Mouse (Mus musculus) kidney, embryonic 16.5 days (tissue): ENCODE results near the gene Kif5c. TPM values are rescaled to one million over a fixed set of nuclear protein-coding genes. Genes with fewer than 3 reads are reported as not detected.

Experiments
- ATAC-seq: fragments of 200-750 bp; cut with Nextera tagmentation; 2 replicates; pipeline ENCODE4 v1.8.0; 2017; ENCODE audit warnings: moderate TSS enrichment; ENCODE audit not compliant: low FRiP score, low TSS enrichment
- H3K27ac ChIP-seq: fragments of 300-500 bp; sonication (generic); 2 replicates; pipeline ENCODE4 v1.5.1; 2014; ENCODE audit warnings: low read length
- H3K27me3 ChIP-seq: fragments of 300-500 bp; sonication (generic); 2 replicates; pipeline ENCODE4 v1.6.1; 2014; ENCODE audit warnings: low read length, control low read depth, mixed read lengths; ENCODE audit not compliant: insufficient read depth
- H3K36me3 ChIP-seq: fragments of 300-500 bp; sonication (generic); 2 replicates; pipeline ENCODE4 v1.6.1; 2014; ENCODE audit warnings: low read length, control low read depth, mixed read lengths; ENCODE audit not compliant: insufficient read depth
- H3K4me1 ChIP-seq: fragments of 300-500 bp; sonication (generic); 2 replicates; pipeline ENCODE4 v1.6.1; 2014; ENCODE audit warnings: low read length, control low read depth, mixed read lengths; ENCODE audit not compliant: insufficient read depth
- H3K4me2 ChIP-seq: fragments of 300-500 bp; sonication (generic); replicated peaks from 2 replicates; pipeline ENCODE4 v1.6.1; 2014; ENCODE audit warnings: low read depth, low read length
- H3K4me3 ChIP-seq: fragments of 300-500 bp; sonication (generic); 2 replicates; pipeline ENCODE4 v1.5.1; 2014; ENCODE audit warnings: mild to moderate bottlenecking, low read length
- H3K9ac ChIP-seq: fragments of 300-500 bp; sonication (generic); replicated peaks from 2 replicates; pipeline ENCODE4 v1.6.1; 2014; ENCODE audit warnings: low read length
- H3K9me3 ChIP-seq: fragments of 300-500 bp; sonication (generic); 2 replicates; pipeline ENCODE4 v1.6.1; 2016; ENCODE audit warnings: low read length, control low read depth
- WGBS: fragments of 180-500 bp; shearing (Covaris S2); extraction: QIAGEN DNeasy Blood & Tissue Kit; methylation state at CpG from one replicate; pipeline ENCODE4 v1.1.7; 2014; 5-methylcytosine and 5-hydroxymethylcytosine counted together
- polyA plus RNA-seq: library from polyadenylated mRNA; unstranded; fragments of >200 nt; fragmentation: Nextera tagmentation; extraction: Ambion mirVana; gene quantifications from 2 replicates; pipeline ENCODE4 v1.2.1, GENCODE M21; 2015

Gene Kif5c
- 5.0 and 5.4 TPM in 2 replicates for polyA plus RNA-seq

GRCm38 (mm10) chr2:49618829-49619718 is at the start of gene Kif5c:
TSS of gene Kif5c (plus strand) at chr2:49619298.
- Histone ChIP-seq H3K9me3 (no peaks in the 10 kb centered on the region), H3K9ac (peak within 1 kb of the TSS; percentile 57), H3K27ac (no peak within 1 kb of the TSS), H3K27me3 (peaks cover 7% of the 10 kb centered on the region; the same call in 1 of the 2 replicates), H3K4me3 (peak within 1 kb of the TSS; percentile 79), H3K36me3 (no peaks in the 10 kb centered on the region; the same call in 1 of the 2 replicates), H3K4me2 (peak within 1 kb of the TSS; percentile 98), H3K4me1 (peaks cover 14% of the 10 kb centered on the region)
- ATAC-seq, result peak; percentile 99
- WGBS, result 5% methylated on average over 43 of the region's 54 CpGs

- Histone ChIP-seq H3K9ac (no peak overlapping the region), H3K4me3 (no peak overlapping the region), H3K27me3 (no peaks in the 10 kb centered on the region), H3K4me2 (peak overlapping the region; percentile 38), H3K4me1 (peaks cover 24% of the 10 kb centered on the region), H3K9me3 (no peaks in the 10 kb centered on the region), H3K36me3 (no peaks in the 10 kb centered on the region), H3K27ac (no peak overlapping the region)
- 68% methylated on average over 16 of the region's 16 CpGs for WGBS
- peak; percentile 21 for ATAC-seq
Observed at GRCm38 (mm10) chr2:49569862-49570777, 49.0 kb upstream of the Kif5c start.

- ATAC-seq, result peak; percentile 49
- no peaks in the 10 kb centered on the region for H3K27me3 ChIP-seq
- H3K4me2 ChIP-seq, result peak overlapping the region; percentile 38
- no peak overlapping the region for H3K9ac ChIP-seq
- H3K4me3 ChIP-seq, result no peak overlapping the region
- H3K4me1 ChIP-seq, result peaks cover 24% of the 10 kb centered on the region
- 41% methylated on average over 6 of the region's 6 CpGs for WGBS
- no peaks in the 10 kb centered on the region for H3K9me3 ChIP-seq
- H3K36me3 ChIP-seq, result no peaks in the 10 kb centered on the region
- no peak overlapping the region for H3K27ac ChIP-seq
Observed at GRCm38 (mm10) chr2:49570778-49571101, 48.4 kb upstream of the Kif5c start.

DNA sequence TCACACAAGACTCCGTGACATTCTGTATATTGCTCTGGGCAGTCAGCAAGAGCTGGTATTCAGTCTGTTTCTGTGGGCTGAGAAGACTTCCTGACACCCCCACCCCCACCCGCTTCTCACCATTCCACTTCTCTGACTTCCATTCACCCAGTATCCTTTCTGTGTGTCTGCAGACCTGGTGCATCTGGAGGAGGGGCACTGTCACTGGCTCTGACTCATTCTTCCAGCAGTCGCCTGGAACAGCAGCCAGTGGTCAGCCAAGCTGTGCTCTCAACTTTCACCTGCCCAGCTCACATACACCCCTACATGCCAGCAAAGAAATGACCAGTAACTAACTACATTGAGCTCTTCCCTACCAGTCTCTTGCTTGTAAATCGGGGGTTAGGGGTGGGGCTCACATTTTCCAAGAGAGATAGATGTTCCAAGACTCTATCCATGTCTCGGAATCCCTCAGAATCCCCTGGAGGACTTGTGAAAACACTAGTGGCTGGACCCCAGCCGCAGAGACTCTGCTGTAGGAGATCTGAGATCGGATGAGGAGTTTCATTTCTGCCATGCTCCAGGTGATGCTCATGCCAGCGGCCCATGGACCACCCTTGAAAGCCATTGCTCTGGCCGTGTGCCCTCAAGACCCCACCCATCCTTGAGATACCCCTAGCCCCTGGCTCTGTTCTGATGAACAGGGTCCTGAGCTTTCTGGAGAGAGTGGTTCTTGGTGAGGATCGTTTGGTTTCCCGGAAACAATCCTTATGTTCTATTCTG is 47.8 kb upstream of the Kif5c start:
- no peaks in the 10 kb centered on the region for H3K36me3 ChIP-seq
- WGBS, result 46% methylated on average over 11 of the region's 11 CpGs
- peak overlapping the region; percentile 38 for H3K4me2 ChIP-seq
- no peaks in the 10 kb centered on the region for H3K9me3 ChIP-seq
- peak; percentile 89 for ATAC-seq
- H3K27ac ChIP-seq, result no peak overlapping the region
- H3K27me3 ChIP-seq, result no peaks in the 10 kb centered on the region
- H3K4me1 ChIP-seq, result peaks cover 24% of the 10 kb centered on the region
- no peak overlapping the region for H3K9ac ChIP-seq
- 0 out of 2 replicates have a peak overlapping the region, but pooled peaks have one; percentile 7 for H3K4me3 ChIP-seq

DNA sequence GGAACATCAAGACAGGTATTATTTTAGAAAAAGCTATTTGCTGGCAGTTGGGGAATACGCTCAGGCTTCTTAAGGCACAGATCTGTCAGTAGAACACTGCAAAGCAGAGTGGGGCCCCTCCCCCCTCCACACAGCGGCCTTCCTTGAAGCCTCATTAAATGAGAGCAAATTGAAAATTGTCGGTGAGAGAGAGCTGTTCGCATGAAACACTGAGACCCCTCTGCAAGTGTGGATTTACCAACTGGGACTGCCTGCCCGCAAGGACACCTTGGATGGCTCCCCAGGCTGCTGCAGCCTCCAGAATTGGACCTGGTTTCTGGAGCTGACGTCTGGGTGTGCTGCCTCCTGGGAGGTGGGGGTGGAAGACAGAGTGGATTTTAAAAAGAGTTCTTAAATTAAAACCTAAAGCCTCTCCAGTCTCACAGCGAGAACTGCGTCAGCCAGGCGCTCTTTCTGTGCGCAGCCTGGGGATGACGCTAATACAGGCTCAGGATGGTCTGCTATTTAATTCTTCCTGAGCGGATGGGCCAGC is 46.9 kb upstream of the Kif5c start:
- ATAC-seq, result peak; percentile 50
- H3K27me3 ChIP-seq, result no peaks in the 10 kb centered on the region
- no peak overlapping the region for H3K9ac ChIP-seq
- H3K9me3 ChIP-seq, result no peaks in the 10 kb centered on the region
- H3K4me3 ChIP-seq, result no peak overlapping the region; the same call in 1 of the 2 replicates
- 43% methylated on average over 12 of the region's 12 CpGs for WGBS
- no peak overlapping the region for H3K27ac ChIP-seq
- no peaks in the 10 kb centered on the region for H3K36me3 ChIP-seq
- H3K4me1 ChIP-seq, result peaks cover 24% of the 10 kb centered on the region
- peak overlapping the region; percentile 38 for H3K4me2 ChIP-seq

- Histone ChIP-seq H3K4me2 (peak overlapping the region; percentile 38), H3K4me1 (peaks cover 24% of the 10 kb centered on the region), H3K4me3 (no peak overlapping the region), H3K27ac (no peak overlapping the region), H3K36me3 (no peaks in the 10 kb centered on the region), H3K9me3 (0 out of 2 replicates have a peak, but pooled peaks cover 2% of the 10 kb centered on the region), H3K27me3 (no peaks in the 10 kb centered on the region), H3K9ac (no peak overlapping the region)
- ATAC-seq, result no peak
- WGBS, result 48% methylated on average over 9 of the region's 9 CpGs
Observed at GRCm38 (mm10) chr2:49572684-49573083, 46.4 kb upstream of the Kif5c start.

- H3K4me2 ChIP-seq, result no peak overlapping the region
- H3K4me3 ChIP-seq, result no peak overlapping the region
- ATAC-seq, result no peak
- 0 out of 2 replicates have a peak, but pooled peaks cover 2% of the 10 kb centered on the region for H3K9me3 ChIP-seq
- H3K27ac ChIP-seq, result no peak overlapping the region
- H3K36me3 ChIP-seq, result no peaks in the 10 kb centered on the region
- WGBS, result 90% methylated on average over 3 of the region's 3 CpGs
- no peak overlapping the region for H3K9ac ChIP-seq
- peaks cover 24% of the 10 kb centered on the region for H3K4me1 ChIP-seq
- H3K27me3 ChIP-seq, result no peaks in the 10 kb centered on the region
Observed at GRCm38 (mm10) chr2:49573282-49573681, 45.8 kb upstream of the Kif5c start.

- Histone ChIP-seq H3K4me3 (no peak overlapping the region), H3K27ac (no peak overlapping the region), H3K9ac (no peak overlapping the region), H3K36me3 (no peaks in the 10 kb centered on the region), H3K4me1 (no peaks in the 10 kb centered on the region), H3K27me3 (no peaks in the 10 kb centered on the region), H3K4me2 (no peak overlapping the region), H3K9me3 (0 out of 2 replicates have a peak, but pooled peaks cover 2% of the 10 kb centered on the region)
- no peak for ATAC-seq
- WGBS, result 81% methylated on average over 3 of the region's 3 CpGs
Observed at GRCm38 (mm10) chr2:49580585-49580984, 38.5 kb upstream of the Kif5c start.

DNA sequence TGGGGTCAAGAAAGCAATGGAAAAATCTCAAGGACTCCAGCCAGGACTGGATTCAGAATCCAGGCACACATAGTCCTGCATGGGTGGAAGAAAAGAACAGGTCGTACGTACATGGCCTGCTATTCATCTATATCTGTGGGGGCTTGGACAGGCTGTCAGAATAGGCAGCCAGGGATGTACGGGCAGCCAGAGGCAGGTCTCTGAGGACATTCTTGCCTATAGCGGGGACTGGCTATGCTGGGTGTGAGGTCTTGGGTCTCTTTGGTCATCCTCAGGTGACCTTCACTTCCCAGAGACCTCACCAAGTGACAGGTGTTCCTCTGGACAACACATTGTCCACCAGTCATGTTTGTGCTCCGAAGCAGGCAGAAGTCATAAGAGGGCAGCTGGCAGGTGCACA is 36.6 kb upstream of the Kif5c start:
- Histone ChIP-seq H3K36me3 (no peaks in the 10 kb centered on the region), H3K4me2 (no peak overlapping the region), H3K9me3 (0 out of 2 replicates have a peak, but pooled peaks cover 2% of the 10 kb centered on the region), H3K27me3 (no peaks in the 10 kb centered on the region), H3K4me1 (no peaks in the 10 kb centered on the region), H3K4me3 (no peak overlapping the region), H3K27ac (no peak overlapping the region), H3K9ac (no peak overlapping the region)
- 79% methylated on average over 5 of the region's 5 CpGs for WGBS
- no peak for ATAC-seq
